Mouse (Mus musculus): ENCODE measurements around the gene Ndfip2. TPM values are rescaled to one million over a fixed set of nuclear protein-coding genes. Genes with fewer than 3 reads are reported as not detected.
A peak's percentile ranks its signal among the peaks of the same experiment; 100 is the strongest.

Gene Ndfip2
- 83.0 and 83.3 TPM in 2 replicates for polyA plus RNA-seq (2016; fragmentation: Nextera tagmentation; extraction: Ambion mirVana)

DNA sequence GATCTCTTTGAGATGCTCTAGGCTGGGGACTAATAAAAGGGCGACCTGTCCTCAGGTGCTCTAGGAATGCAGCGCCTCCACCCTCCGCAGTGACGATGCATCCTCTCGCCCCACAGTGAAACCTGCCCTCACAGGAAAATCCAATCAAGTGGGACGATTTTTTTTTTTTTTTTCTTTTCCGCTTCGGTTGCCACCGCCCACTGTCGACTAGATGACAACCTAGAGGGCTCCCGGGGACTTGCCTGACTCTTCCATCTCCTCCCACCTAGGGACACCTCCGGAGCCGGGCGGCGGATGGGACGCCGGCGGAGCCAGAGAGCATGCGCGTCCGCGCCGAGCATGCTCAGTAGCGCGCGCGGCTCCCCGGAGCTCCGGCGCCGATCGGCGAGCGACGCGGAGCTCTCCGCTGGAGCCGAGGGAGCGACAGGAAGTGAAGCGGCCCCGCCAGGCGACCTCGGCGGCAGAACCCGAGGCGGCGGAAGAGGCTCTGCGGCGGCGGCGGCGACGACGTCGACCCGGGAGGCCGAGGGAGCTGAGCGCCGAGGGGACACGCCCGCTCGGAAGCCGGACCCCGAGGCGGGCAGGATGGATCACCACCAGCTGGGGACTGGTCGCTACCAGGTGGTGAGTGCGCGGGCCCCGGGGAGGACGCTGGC lies at the start of gene Ndfip2:
Gene Ndfip2 (plus strand): TSS at position 195 of the 656 bp plus-strand sequence.
- peak within 1 kb of the TSS; percentile 90 for H3K9ac ChIP-seq
- H3K27me3 ChIP-seq: no peaks in the 10 kb centered on the region
- WGBS: under 1% methylated on average over 63 of the region's 70 CpGs
- peak within 1 kb of the TSS; percentile 80 for H3K4me3 ChIP-seq
- H3K9me3 ChIP-seq (replicated peaks): no peaks in the 10 kb centered on the region
- peak; percentile 98 for ATAC-seq (ENCODE audit: low FRiP score)
- H3K36me3 ChIP-seq: no peaks in the 10 kb centered on the region
- H3K4me1 ChIP-seq: peaks cover 7% of the 10 kb centered on the region
- H3K27ac ChIP-seq: peak within 1 kb of the TSS; percentile 95
- peak within 1 kb of the TSS; percentile 64 for H3K4me2 ChIP-seq (replicated peaks)

DNA sequence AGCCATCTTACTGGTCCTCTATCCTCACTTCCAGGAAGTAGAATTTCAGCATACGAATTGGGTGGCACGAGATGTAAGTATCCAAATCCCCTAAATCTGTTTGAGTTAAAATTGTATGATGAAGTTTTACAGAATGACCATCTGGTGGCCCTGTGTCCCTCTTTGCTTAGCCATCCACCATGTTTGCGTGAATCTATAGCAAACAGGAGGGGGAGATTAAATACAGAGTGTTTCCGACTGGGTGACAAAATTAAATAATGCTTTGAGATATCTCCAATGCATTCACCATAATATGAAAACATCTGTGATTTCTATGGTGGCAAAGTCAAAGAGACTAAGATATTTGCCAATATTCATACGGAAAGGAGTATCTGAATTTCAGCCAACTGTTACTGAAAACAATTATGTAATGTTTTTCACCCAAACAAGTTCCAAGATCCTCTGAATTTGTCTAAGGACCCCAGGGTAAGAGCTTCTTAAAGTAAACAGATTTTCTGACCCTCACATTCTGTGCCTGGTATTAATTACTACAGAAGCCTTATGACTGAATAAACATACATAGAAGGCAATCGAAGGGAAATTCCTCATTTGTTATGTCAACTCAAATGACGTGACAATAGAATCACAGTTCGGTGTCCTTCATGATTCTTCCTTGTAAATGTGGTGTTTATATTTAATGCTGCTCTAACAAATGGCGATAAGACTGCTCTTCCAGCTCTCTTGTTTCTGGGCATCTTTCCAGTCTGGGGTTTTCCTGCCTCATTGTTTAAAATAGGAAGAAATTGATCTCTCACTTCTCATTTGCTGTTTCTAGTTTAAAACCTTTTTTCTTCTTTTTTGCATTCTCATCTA lies 38.6 kb upstream of the Ndfip2 start:
- WGBS: 82% methylated on average over 9 of the region's 9 CpGs
- Histone ChIP-seq H3K4me1 (no peaks in the 10 kb centered on the region), H3K27ac (no peak overlapping the region), H3K9ac (no peak overlapping the region), H3K4me2 (replicated peaks) (no peak overlapping the region), H3K36me3 (no peaks in the 10 kb centered on the region), H3K9me3 (replicated peaks) (no peaks in the 10 kb centered on the region), H3K4me3 (no peak overlapping the region), H3K27me3 (no peaks in the 10 kb centered on the region)
- no peak for ATAC-seq (ENCODE audit: low FRiP score)

GRCm38 (mm10) chr14:105222240-105222639 lies 36.1 kb upstream of the Ndfip2 start:
- 85% methylated on average over 4 of the region's 4 CpGs for WGBS
- no peaks in the 10 kb centered on the region for H3K9me3 ChIP-seq (replicated peaks)
- H3K4me3 ChIP-seq: no peak overlapping the region
- H3K4me1 ChIP-seq: no peaks in the 10 kb centered on the region
- H3K9ac ChIP-seq: no peak overlapping the region
- H3K4me2 ChIP-seq (replicated peaks): no peak overlapping the region
- ATAC-seq (ENCODE audit: low FRiP score): no peak
- no peaks in the 10 kb centered on the region for H3K27me3 ChIP-seq
- no peaks in the 10 kb centered on the region for H3K36me3 ChIP-seq
- H3K27ac ChIP-seq: no peak overlapping the region

DNA sequence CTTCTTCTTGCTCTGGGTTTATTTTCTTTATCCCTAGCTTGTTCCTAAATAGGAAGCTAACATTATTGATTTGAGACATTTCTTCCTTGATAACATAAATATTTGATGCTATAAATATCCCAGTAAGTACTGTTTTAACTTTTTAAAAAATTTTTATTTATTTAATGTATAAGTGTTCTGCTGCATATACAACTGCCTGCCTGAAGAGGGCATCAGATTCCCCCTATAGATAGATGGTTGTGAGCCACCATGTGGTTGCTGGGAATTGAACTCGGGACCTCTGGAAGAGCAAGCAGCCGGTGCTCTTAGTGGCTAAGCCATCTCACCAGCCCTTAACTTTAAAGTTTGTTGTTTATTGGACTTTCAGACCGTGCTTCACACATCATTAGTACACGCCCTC lies 32.6 kb upstream of the Ndfip2 start:
- H3K36me3 ChIP-seq: no peaks in the 10 kb centered on the region
- WGBS: 85% methylated on average over 4 of the region's 4 CpGs
- no peaks in the 10 kb centered on the region for H3K9me3 ChIP-seq (replicated peaks)
- no peaks in the 10 kb centered on the region for H3K27me3 ChIP-seq
- no peaks in the 10 kb centered on the region for H3K4me1 ChIP-seq
- H3K27ac ChIP-seq: no peak overlapping the region
- H3K4me2 ChIP-seq (replicated peaks): no peak overlapping the region
- H3K4me3 ChIP-seq: no peak overlapping the region
- no peak overlapping the region for H3K9ac ChIP-seq
- ATAC-seq (ENCODE audit: low FRiP score): no peak

DNA sequence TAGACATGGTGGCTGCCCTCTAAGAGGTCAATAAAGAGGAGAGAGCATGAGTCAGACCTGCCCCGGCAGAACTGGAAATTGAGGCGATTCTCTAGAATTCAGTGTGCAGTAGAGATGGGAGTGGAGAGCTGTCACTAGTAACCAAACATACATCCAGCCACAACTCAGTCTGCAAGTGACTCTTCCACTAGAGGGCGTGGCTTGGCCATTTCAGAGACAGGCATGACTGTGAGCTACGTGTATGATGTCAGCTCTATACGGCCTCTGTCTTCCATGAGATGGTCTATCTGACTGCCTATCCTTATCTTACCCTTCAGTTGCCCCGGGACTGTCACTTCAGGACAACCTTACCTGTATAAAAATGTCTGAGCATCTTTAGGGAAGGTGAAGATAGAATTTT lies 26.0 kb upstream of the Ndfip2 start:
- Histone ChIP-seq H3K4me3 (no peak overlapping the region), H3K27ac (no peak overlapping the region), H3K9ac (no peak overlapping the region), H3K36me3 (no peaks in the 10 kb centered on the region), H3K4me2 (replicated peaks) (no peak overlapping the region), H3K27me3 (no peaks in the 10 kb centered on the region), H3K4me1 (no peaks in the 10 kb centered on the region), H3K9me3 (replicated peaks) (no peaks in the 10 kb centered on the region)
- WGBS: 54% methylated on average over 6 of the region's 6 CpGs
- no peak for ATAC-seq (ENCODE audit: low FRiP score)

- Histone ChIP-seq H3K9me3 (replicated peaks) (no peaks in the 10 kb centered on the region), H3K36me3 (no peaks in the 10 kb centered on the region), H3K9ac (no peak overlapping the region), H3K27ac (no peak overlapping the region), H3K4me1 (no peaks in the 10 kb centered on the region), H3K4me3 (no peak overlapping the region), H3K4me2 (replicated peaks) (no peak overlapping the region), H3K27me3 (no peaks in the 10 kb centered on the region)
- no peak for ATAC-seq (ENCODE audit: low FRiP score)
- WGBS: 86% methylated on average over 4 of the region's 4 CpGs
Observed at GRCm38 (mm10) chr14:105236596-105236995, 21.8 kb upstream of the Ndfip2 start.

GRCm38 (mm10) chr14:105237736-105238135 lies 20.6 kb upstream of the Ndfip2 start:
- Histone ChIP-seq H3K27me3 (no peaks in the 10 kb centered on the region), H3K36me3 (no peaks in the 10 kb centered on the region), H3K4me3 (no peak overlapping the region), H3K9me3 (replicated peaks) (no peaks in the 10 kb centered on the region), H3K9ac (no peak overlapping the region), H3K4me2 (replicated peaks) (no peak overlapping the region), H3K27ac (no peak overlapping the region), H3K4me1 (no peaks in the 10 kb centered on the region)
- whole genome bisulfite sequencing: 88% methylated on average over 9 of the region's 9 CpGs
- no peak for ATAC-seq (ENCODE audit: low FRiP score)

DNA sequence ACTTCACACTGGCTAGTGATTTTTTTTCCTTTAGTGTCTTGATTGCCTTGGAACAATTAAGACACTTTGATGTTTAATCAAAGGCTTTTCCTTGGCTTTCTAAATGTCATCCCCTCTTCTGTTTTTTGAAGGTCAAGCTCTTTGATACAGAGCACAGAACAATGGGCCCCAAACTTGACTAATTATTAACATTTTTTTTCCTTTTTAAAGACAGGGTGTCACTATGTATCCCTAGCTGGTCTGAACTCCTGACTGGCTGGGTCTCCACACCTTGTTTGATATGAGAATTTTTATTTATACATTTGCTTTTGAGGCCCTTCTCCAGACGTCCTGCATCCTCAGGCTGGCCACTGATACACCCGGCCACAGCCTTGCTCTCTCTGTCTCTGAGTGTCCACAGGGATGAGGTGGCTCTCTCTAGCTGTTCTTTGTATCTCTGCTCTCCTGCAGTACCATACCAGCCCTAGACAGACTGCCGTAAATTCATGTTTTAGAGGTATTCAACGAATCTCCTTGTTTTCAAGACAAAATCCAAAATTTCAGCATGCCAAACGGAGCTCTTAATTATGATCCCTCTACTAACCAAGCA lies 19.8 kb upstream of the Ndfip2 start:
- H3K27me3 ChIP-seq: no peaks in the 10 kb centered on the region
- H3K27ac ChIP-seq: no peak overlapping the region
- H3K9ac ChIP-seq: no peak overlapping the region
- no peaks in the 10 kb centered on the region for H3K9me3 ChIP-seq (replicated peaks)
- no peak overlapping the region for H3K4me3 ChIP-seq
- no peaks in the 10 kb centered on the region for H3K36me3 ChIP-seq
- no peak for ATAC-seq (ENCODE audit: low FRiP score)
- 78% methylated on average over 5 of the region's 5 CpGs for WGBS
- no peak overlapping the region for H3K4me2 ChIP-seq (replicated peaks)
- H3K4me1 ChIP-seq: no peaks in the 10 kb centered on the region

DNA sequence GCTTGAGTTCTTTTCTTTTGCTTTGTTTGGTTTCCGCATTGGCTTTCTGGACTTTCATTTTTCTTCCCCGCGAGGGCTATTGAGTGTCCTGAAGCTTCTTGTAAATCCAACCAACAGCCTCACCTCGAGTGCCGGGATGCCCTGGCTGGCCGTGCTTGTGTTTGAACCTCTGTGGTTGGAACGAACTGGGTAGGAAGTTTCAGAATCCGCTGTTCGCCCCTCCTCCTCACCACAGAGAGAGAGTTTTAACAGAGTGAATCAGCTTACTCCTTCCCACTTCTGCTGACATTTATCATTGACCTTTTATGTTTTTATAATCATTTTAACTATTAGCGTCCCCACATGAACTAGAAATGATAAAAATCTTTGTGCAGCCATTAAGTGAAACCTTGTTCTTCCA lies 18.3 kb upstream of the Ndfip2 start:
- no peak overlapping the region for H3K4me3 ChIP-seq
- no peaks in the 10 kb centered on the region for H3K9me3 ChIP-seq (replicated peaks)
- H3K4me2 ChIP-seq (replicated peaks): no peak overlapping the region
- no peaks in the 10 kb centered on the region for H3K4me1 ChIP-seq
- no peak overlapping the region for H3K9ac ChIP-seq
- no peaks in the 10 kb centered on the region for H3K27me3 ChIP-seq
- H3K27ac ChIP-seq: no peak overlapping the region
- WGBS: 75% methylated on average over 10 of the region's 10 CpGs
- no peaks in the 10 kb centered on the region for H3K36me3 ChIP-seq
- no peak for ATAC-seq (ENCODE audit: low FRiP score)

GRCm38 (mm10) chr14:105243805-105244443 lies 14.4 kb upstream of the Ndfip2 start:
- H3K9me3 ChIP-seq (replicated peaks): no peaks in the 10 kb centered on the region
- no peak overlapping the region for H3K27ac ChIP-seq
- no peaks in the 10 kb centered on the region for H3K36me3 ChIP-seq
- H3K4me1 ChIP-seq: no peaks in the 10 kb centered on the region
- no peak overlapping the region for H3K4me2 ChIP-seq (replicated peaks)
- 87% methylated on average over 7 of the region's 7 CpGs for WGBS
- H3K27me3 ChIP-seq: no peaks in the 10 kb centered on the region
- ATAC-seq (ENCODE audit: low FRiP score): no peak
- no peak overlapping the region for H3K4me3 ChIP-seq
- no peak overlapping the region for H3K9ac ChIP-seq

GRCm38 (mm10) chr14:105251038-105251437 lies 7.3 kb upstream of the Ndfip2 start:
- Histone ChIP-seq H3K9me3 (replicated peaks) (no peaks in the 10 kb centered on the region), H3K4me3 (no peak overlapping the region), H3K36me3 (no peaks in the 10 kb centered on the region), H3K27me3 (no peaks in the 10 kb centered on the region), H3K4me2 (replicated peaks) (no peak overlapping the region), H3K4me1 (no peaks in the 10 kb centered on the region), H3K9ac (no peak overlapping the region), H3K27ac (no peak overlapping the region)
- no peak for ATAC-seq (ENCODE audit: low FRiP score)

GRCm38 (mm10) chr14:105253304-105253703 lies 5.1 kb upstream of the Ndfip2 start:
- Histone ChIP-seq H3K9me3 (replicated peaks) (no peaks in the 10 kb centered on the region), H3K4me3 (no peak overlapping the region), H3K36me3 (no peaks in the 10 kb centered on the region), H3K4me1 (no peaks in the 10 kb centered on the region), H3K9ac (no peak overlapping the region), H3K4me2 (replicated peaks) (no peak overlapping the region), H3K27me3 (no peaks in the 10 kb centered on the region), H3K27ac (no peak overlapping the region)
- ATAC-seq (ENCODE audit: low FRiP score): no peak
- WGBS: 26% methylated on average over 7 of the region's 7 CpGs
